Mouse (Mus musculus) MEL (cell line): ENCODE results near the gene Plekhj1.

Experiments used
- CHD1 ChIP-seq: IDR thresholded peaks from 2 replicates; pipeline ENCODE4 v1.6.1; 2012; ENCODE audit warnings: low read depth, mild to moderate bottlenecking, inconsistent platforms, low read length, improper control_type of control experiment
- CTCF ChIP-seq, 3 experiments: IDR thresholded peaks in 2 of 3; conservative IDR thresholded peaks in 1 of 3; 2 replicates each; pipeline ENCODE4 v1.5.1; 2011 to 2012; ENCODE audit warnings: low read length in 3 of 3, low read depth in 2 of 3, mild to moderate bottlenecking in 2 of 3, improper control_type of control experiment in 1 of 3, inconsistent platforms in 1 of 3, mixed read lengths in 1 of 3, moderate library complexity in 1 of 3; ENCODE audit not compliant: control insufficient read depth in 1 of 3, insufficient read depth in 1 of 3, poor library complexity in 1 of 3, severe bottlenecking in 1 of 3
- EP300 ChIP-seq, 2 experiments: IDR thresholded peaks; 2 replicates each; pipeline ENCODE4 v1.6.1; 2011; ENCODE audit warnings: improper control_type of control experiment in 2 of 2, low read length in 2 of 2, low read depth in 1 of 2, mild to moderate bottlenecking in 1 of 2
- POLR2A ChIP-seq, 2 experiments: IDR thresholded peaks; 2 replicates each; pipeline ENCODE4 v1.6.1; 2011 to 2012; ENCODE audit warnings: low read length in 2 of 2, mild to moderate bottlenecking in 2 of 2, control low read depth in 1 of 2, improper control_type of control experiment in 1 of 2, low read depth in 1 of 2, moderate library complexity in 1 of 2; ENCODE audit not compliant: control insufficient read depth in 1 of 2, insufficient read depth in 1 of 2, poor library complexity in 1 of 2
- TBP ChIP-seq: IDR thresholded peaks from 2 replicates; pipeline ENCODE4 v1.8.0; 2011; ENCODE audit warnings: low read depth, low read length, improper control_type of control experiment
- TCF12 ChIP-seq: IDR thresholded peaks from 2 replicates; pipeline ENCODE4 v1.6.1; 2014; ENCODE audit warnings: low read depth, mild to moderate bottlenecking, inconsistent platforms, low read length, improper control_type of control experiment, moderate library complexity
- ZKSCAN1 ChIP-seq: IDR thresholded peaks from 2 replicates; pipeline ENCODE4 v1.6.1; 2012; ENCODE audit warnings: low read depth, mild to moderate bottlenecking, inconsistent platforms, low read length, improper control_type of control experiment, moderate library complexity
- ZMIZ1 ChIP-seq: IDR thresholded peaks from 2 replicates; pipeline ENCODE4 v1.6.1; 2012; ENCODE audit warnings: low read depth, mild to moderate bottlenecking, inconsistent platforms, low read length, improper control_type of control experiment, moderate library complexity

- TF ChIP-seq ZKSCAN1 (no peak), CHD1 (no peak), TBP (no peak), EP300 (IDR thresholded peaks at IDR 0.05; ENCODE audit: low read depth in 1 of 2, low read length in 2 of 2) (no peak), ZMIZ1 (no peak), CTCF (IDR thresholded peaks at IDR 0.05 in 2 of 3, conservative IDR thresholded peaks at IDR 0.05 in 1 of 3; ENCODE audit: control insufficient read depth in 1 of 3, insufficient read depth in 1 of 3, low read depth in 2 of 3, low read length in 3 of 3, poor library complexity in 1 of 3, severe bottlenecking in 1 of 3) (no peak), TCF12 (no peak), POLR2A (IDR thresholded peaks at IDR 0.05; ENCODE audit: control insufficient read depth in 1 of 2, insufficient read depth in 1 of 2, low read depth in 1 of 2, low read length in 2 of 2, poor library complexity in 1 of 2) (no peak)
Observed at GRCm38 (mm10) chr10:80845055-80845693, 46.7 kb upstream of the Plekhj1 start.
